Mouse (Mus musculus): Measurements from ENCODE around the gene Cd55.
"Not testable (repeated sequence)": the region's sequence is repeated elsewhere in the genome, so short reads cannot be mapped to it uniquely, and the experiment has no call there.

Gene Cd55

DNA sequence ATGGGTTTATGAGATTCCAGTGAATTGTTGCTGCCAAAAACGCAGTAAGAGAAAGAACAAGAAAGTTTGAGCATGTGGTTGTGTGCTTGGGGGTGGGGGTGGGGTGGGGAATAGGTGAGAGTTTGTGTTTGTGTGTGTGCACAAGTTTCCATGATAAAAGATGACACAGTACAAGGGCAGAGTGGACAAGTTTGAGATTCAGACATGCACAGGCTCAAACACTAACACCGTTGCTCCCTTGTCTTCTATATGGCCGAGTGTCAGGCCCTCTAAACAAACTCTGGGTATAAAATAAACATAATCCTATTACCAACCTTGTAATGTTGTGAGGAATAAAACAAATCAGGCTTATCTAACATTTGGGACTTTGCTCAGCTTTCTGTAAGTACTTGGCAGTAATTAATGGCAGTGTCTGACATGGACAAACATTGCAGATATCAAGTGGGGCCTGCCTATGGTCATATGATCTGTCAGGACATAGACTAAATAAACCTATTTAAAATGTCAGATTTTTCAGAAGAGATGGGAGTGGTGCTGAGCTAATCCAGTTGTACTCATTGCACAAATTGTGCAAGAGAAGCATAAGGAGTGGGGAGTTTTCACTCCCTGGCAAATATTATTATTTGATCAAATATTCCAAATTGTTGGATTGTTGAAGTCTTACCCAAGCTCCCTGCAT lies 35.2 kb downstream of the Cd55 start:
- CTCF ChIA-PET = not testable (repeated sequence)

DNA sequence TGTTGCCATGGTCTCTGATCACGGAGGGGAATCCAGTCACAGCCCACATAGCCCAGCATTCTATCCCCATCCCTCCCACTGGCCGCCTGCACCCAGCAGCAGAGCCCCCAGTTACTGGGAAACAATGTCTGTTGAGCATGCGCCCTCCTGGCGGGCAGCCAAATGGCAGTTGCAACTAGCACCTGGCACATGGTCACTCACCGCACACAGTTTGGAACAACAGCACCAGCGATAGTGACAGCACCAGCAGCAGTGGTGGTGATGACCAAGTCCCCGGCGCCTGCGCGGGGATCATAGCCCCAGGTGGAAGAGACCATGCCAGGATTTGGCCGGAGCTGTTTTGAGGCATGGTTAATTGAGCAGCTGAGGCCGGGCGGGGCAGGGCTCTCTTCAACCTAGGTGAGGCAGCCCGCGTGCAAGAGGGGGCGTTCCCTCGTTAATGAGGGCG lies 39.9 kb downstream of the Cd55 start, which contains the start of gene Cd55b:
Gene Cd55b (minus strand): TSS at position 346 of the 448 bp plus-strand sequence.
- CTCF ChIA-PET = no interaction called here

DNA sequence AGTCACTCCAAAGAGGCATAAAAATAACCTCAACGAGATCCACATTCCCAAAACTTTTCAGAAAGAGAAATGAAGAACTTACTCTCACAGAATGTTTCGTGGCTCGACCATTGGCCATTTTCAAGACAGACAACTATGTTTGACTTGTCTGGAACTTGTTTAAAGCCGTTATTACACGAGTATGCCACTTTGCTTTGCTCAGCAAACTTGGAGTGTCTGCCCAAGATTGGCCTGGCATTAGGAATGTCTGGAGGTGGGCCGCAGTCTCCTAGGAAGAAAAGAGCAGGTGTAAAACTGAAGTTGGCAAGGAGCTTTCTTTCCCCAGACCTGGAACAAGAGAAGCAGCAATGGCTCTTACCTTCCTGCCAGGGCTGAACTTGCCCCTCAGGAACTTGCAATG lies 40.5 kb downstream of the Cd55 start:
- CTCF ChIA-PET = not testable (repeated sequence)

DNA sequence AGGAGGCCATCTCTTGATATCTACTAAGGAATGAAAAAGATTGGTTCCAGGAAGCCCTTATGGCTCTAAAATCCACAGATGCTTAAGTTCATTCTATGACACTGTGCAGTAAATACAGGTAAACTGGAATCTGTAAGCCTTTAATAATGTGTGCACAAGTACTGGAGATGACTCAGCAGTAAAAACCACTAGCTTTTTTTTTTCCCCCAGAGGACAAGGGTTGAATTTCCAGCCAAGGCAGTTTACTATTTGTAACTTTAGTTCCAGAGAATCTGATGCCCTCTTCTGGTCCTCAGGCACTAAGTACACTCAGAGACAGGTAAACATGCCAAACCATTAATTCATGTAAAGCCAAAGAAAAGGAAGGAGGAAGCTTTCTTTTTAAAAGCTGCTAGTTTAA lies 65.4 kb downstream of the Cd55 start:
- CTCF ChIA-PET = not testable (repeated sequence)
